Mouse (Mus musculus) frontal cortex, postnatal 14 days (tissue): ENCODE results near the gene Eml4.

Experiments used
- DNase-seq, 2 experiments: peaks; one replicate each; pipeline ENCODE4 v3.0.0; 2022; ENCODE audit warnings: low spot score in 2 of 2

The Eml4 gene

GRCm38 (mm10) chr17:83340895-83341524, 9.7 kb upstream of the Eml4 start:
- no peak for DNase-seq

- DNase-seq = no peak
Observed at GRCm38 (mm10) chr17:83344226-83344625, 6.5 kb upstream of the Eml4 start.

GRCm38 (mm10) chr17:83348056-83348822, 2.5 kb upstream of the Eml4 start:
- DNase-seq = no peak

- no peak for DNase-seq
Observed at GRCm38 (mm10) chr17:83351119-83351531, 394 bp downstream of the Eml4 start.

GRCm38 (mm10) chr17:83351601-83352413, 1.1 kb downstream of the Eml4 start:
- DNase-seq = peak in 1 of 2 experiments; percentile 9

GRCm38 (mm10) chr17:83352456-83352855, 1.7 kb downstream of the Eml4 start:
- no peak for DNase-seq

- DNase-seq = no peak
Observed at GRCm38 (mm10) chr17:83353011-83353410, 2.3 kb downstream of the Eml4 start.

GRCm38 (mm10) chr17:83353460-83353859, 2.7 kb downstream of the Eml4 start:
- DNase-seq = no peak

- DNase-seq = no peak
Observed at GRCm38 (mm10) chr17:83355481-83355880, 4.8 kb downstream of the Eml4 start.

- DNase-seq = no peak
Observed at GRCm38 (mm10) chr17:83359934-83360333, 9.2 kb downstream of the Eml4 start.

- DNase-seq = no peak
Observed at GRCm38 (mm10) chr17:83360796-83361566, 10.2 kb downstream of the Eml4 start.

GRCm38 (mm10) chr17:83363081-83363480, 12.3 kb downstream of the Eml4 start:
- no peak for DNase-seq

- no peak for DNase-seq
Observed at GRCm38 (mm10) chr17:83364296-83364695, 13.6 kb downstream of the Eml4 start.

GRCm38 (mm10) chr17:83365130-83365529, 14.4 kb downstream of the Eml4 start:
- DNase-seq = no peak

GRCm38 (mm10) chr17:83365614-83366355, 15.1 kb downstream of the Eml4 start:
- DNase-seq = no peak

GRCm38 (mm10) chr17:83367387-83367786, 16.7 kb downstream of the Eml4 start:
- no peak for DNase-seq

- no peak for DNase-seq
Observed at GRCm38 (mm10) chr17:83374123-83374522, 23.4 kb downstream of the Eml4 start.

GRCm38 (mm10) chr17:83375848-83376247, 25.1 kb downstream of the Eml4 start:
- DNase-seq = no peak

GRCm38 (mm10) chr17:83376801-83377200, 26.1 kb downstream of the Eml4 start:
- no peak for DNase-seq

- no peak for DNase-seq
Observed at GRCm38 (mm10) chr17:83377755-83378443, 27.2 kb downstream of the Eml4 start.

- DNase-seq = no peak
Observed at GRCm38 (mm10) chr17:83378444-83378762, 27.7 kb downstream of the Eml4 start.
